Mouse (Mus musculus) megakaryocyte, embryonic 14.5 days (primary cell): ENCODE data around the gene Slc19a2.

Experiments used
- FLI1 ChIP-seq: IDR thresholded peaks from 2 replicates; pipeline ENCODE4 v1.6.1; 2012; ENCODE audit warnings: low read length, inconsistent platforms, mixed read lengths
- GATA1 ChIP-seq: IDR thresholded peaks from 3 replicates; pipeline ENCODE4 v1.6.1; 2012; ENCODE audit warnings: mixed read lengths, low read length, inconsistent platforms, borderline replicate concordance

DNA sequence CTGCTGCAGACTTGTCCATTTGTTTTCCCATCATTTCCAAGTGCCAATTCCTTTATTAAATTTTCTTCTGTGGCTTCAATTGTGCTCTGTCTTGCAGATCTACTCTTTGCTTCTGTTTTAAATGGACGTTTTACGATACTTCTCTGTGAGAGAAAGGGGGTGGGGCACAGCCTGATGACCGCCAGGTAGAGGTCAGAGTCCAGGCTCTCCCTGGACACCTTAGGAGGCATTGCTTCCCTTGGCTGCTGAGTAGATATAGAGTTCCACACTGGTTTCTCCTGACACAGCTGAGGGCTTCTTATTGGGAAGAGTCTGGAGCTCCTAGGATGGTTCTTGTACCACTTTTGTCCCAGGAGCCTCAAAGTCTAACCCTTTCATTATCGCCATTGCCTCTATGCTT is 37.9 kb upstream of the Slc19a2 start:
- TF ChIP-seq GATA1 (no peak), FLI1 (no peak)
